Mouse (Mus musculus): ENCODE results near the gene Zbtb41. TPM values are rescaled to one million over a fixed set of nuclear protein-coding genes. Genes with fewer than 3 reads are reported as not detected.
A peak's percentile ranks its signal among the peaks of the same experiment; 100 is the strongest.
"Not testable (repeated sequence)": the region's sequence is repeated elsewhere in the genome, so short reads cannot be mapped to it uniquely, and the experiment has no call there.

Zbtb41 gene
- total RNA-seq (2018; cell fraction: chromatin; rRNA removed) = 10 to 100 TPM in 24 of 26 experiments, 1 to 10 TPM in 2; 7.4 to 29.6 (median 18.9) TPM
- total RNA-seq (2018; cell fraction: cytosol; rRNA removed) = 10 to 100 TPM in 3 of 26 experiments, 1 to 10 TPM in 23; 5.4 to 11.8 (median 7.3) TPM
- 10 to 100 TPM in 15 of 26 experiments, 1 to 10 TPM in 11; 6.7 to 27.2 (median 11.4) TPM for total RNA-seq (2018; cell fraction: nucleus; rRNA removed)
- 4.1 to 6.7 TPM (median 6.1 TPM) in 3 replicates for polyA plus RNA-seq (2018)

DNA sequence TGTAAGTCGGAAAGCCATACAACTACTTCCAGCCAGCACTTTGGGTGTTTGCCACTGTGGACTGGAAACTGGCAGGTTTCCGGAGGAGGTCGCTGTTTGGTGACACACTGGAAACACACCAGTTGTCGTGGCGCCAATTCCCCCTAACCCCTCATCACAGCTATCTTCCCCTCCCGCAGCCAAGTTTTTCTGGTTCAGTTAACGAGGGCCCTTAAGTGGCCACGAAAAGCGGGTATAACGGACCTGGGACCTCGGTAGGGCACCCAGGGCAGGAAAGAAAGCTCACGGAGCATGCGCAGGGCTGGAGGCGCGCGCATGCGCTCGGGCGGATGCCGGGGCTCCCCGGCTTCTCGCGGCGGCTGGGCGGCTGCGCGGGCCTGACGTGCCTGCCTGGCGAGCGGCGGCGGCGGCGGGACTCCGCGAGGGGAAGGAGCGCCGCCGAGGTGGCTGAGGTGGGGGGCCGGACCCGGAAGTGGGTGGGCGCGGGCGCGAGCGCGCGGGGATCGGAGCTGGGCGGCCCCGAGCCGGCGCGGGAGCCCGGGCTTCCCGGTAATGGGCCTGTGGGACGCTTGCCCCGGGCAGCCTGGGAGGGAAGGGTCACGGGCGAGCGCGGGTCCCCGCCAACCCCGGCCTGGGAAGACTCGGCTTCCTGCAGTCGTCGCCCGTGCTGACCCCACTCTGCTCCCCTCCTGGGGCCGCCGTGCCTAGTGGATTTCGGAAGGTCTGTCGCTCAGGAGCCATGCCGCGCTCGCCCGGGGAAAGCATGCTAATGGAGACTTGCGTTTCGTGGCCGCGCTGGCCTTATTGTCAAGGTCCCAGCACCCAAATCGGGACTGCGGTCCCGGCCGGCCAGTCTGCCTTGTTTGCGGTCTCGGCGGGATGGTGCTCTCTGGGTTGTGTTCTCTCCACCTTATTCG is at the start of gene Zbtb41:
Zbtb41 (plus strand) TSS at position 414 of the 917 bp plus-strand sequence.
- WGBS (ENCODE audit: missing documents) = 2% methylated on average over 88 of the region's 88 CpGs
- no peaks in the 10 kb centered on the region for H3K36me3 ChIP-seq (ENCODE audit: inconsistent target)
- H3K79me2 ChIP-seq (ENCODE audit: inconsistent target) = peaks cover 41% of the 10 kb centered on the region
- peak within 1 kb of the TSS; percentile 69 for H3K27ac ChIP-seq
- peak within 1 kb of the TSS; percentile 65 for H3K4me3 ChIP-seq (ENCODE audit: inconsistent target)

DNA sequence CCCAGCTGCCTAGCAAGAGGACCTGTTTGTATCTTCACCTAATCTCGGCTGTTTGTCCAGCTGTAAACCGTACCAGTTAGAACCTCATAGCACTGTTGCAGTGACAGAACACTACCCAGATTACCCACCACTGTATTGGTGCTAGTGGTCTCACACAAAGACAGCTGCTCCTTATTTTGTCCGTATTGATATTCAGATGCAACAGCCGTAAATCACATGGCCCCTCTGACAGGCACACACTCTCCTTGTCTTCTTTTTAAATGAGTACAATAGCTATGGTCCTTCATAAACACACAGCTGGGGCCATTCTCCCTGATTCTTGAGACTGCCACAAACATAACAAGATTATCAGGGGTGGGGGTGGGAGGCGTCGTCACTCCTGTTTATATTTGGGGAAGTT is 46.2 kb upstream of the Zbtb41 start:
- 90% methylated on average over 5 of the region's 6 CpGs for WGBS (ENCODE audit: missing documents)
- Histone ChIP-seq H3K36me3 (ENCODE audit: inconsistent target) (no peaks in the 10 kb centered on the region), H3K27ac (no peak overlapping the region), H3K4me3 (ENCODE audit: inconsistent target) (no peak overlapping the region), H3K79me2 (ENCODE audit: inconsistent target) (no peaks in the 10 kb centered on the region)

DNA sequence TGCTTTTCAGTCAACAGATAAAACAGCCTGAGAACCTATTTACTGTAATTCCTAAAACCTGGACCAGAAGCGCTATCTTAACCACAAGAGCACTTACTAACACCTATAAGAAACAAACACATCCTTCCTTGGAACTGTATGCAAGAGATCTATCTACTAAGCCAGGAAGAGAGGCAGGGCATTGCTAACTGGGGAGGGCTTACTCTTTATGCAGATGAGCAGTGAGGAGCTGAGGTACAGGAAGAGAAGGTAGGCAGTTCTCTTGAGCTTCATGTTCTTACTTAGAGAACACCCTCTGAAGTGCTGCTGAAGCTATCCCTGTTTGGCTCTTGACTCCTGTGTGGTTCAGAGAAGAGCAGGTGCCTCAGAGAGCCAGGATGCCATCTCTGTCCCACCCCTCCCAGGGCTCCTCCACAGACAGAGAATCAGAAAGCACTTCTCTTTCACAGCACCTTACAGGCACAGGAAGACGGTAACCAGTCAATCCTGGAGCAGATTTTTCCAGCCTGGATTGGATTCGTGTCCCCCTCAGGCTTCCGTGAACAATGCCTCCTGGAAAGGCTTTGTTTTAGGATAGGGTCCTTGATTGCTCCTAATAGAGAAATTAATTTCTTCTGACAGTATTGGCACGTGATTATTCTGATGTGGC is 45.3 kb upstream of the Zbtb41 start, which contains the start of gene Crb1:
Crb1 (minus strand) TSS at position 463 of the 649 bp plus-strand sequence.
- Histone ChIP-seq H3K79me2 (ENCODE audit: inconsistent target) (no peaks in the 10 kb centered on the region), H3K36me3 (ENCODE audit: inconsistent target) (no peaks in the 10 kb centered on the region), H3K27ac (no peak within 1 kb of the TSS), H3K4me3 (ENCODE audit: inconsistent target) (no peak within 1 kb of the TSS)
- WGBS (ENCODE audit: missing documents) = 29% methylated on average over 5 of the region's 5 CpGs

DNA sequence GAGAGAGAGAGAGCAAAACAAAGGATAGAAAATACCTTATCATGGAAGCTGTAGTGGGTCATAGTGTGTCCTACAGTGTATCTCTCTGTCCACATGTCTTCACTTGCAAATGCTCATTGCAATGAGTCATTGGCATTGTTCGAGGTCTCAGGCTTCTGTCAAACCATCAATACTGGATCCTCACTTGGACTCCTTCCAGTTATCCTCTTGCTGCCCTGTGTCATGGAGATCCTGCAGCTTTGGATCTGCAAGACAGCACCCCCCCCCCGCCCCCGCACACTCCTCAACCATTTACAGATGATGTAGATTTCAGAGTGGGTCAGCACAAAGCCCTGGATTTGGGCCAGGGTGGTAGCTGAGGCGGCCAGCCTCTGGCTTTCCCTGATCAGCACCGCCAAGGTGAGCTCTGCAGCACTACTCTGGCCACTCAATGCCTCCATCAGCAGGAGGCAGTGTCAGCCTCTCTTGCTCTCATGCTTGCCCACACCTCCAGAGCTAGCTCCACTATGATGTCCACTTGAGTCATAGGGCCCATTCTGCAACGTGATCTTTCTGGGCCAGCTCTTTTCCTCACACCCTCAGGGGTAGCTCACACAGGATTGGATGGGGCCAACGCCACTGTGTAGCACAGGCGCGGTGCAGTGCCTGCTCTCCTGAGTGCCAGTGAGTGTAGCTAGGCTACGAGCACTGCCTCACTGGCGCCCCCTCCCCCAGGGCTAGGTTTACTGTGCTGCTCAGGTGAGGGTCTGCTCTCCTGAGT is 43.0 kb upstream of the Zbtb41 start:
- H3K27ac ChIP-seq = no peak overlapping the region
- no peaks in the 10 kb centered on the region for H3K36me3 ChIP-seq (ENCODE audit: inconsistent target)
- no peak overlapping the region for H3K4me3 ChIP-seq (ENCODE audit: inconsistent target)
- 64% methylated on average over 10 of the region's 11 CpGs for WGBS (ENCODE audit: missing documents)
- H3K79me2 ChIP-seq (ENCODE audit: inconsistent target) = no peaks in the 10 kb centered on the region

DNA sequence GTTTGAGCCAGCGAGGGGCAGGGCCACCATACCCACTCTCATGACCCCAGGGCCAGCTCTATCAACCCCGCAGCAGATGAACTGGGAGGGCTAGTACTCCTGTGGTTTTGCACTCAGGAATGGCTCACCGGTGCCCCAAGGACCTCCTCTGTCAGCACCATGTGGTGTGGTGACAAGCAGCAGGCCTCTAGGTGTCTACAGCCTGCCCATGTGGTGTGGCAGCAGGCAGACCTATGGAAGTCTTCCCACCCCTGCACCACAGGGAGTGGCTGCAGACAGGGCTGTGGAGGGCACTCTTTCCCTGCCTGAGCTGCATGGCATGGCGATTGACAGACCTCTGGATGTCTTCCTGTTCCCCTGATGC is 42.5 kb upstream of the Zbtb41 start:
- H3K4me3 ChIP-seq (ENCODE audit: inconsistent target) = no peak overlapping the region
- H3K79me2 ChIP-seq (ENCODE audit: inconsistent target) = no peaks in the 10 kb centered on the region
- whole genome bisulfite sequencing (ENCODE audit: missing documents) = 58% methylated on average over 4 of the region's 4 CpGs
- H3K27ac ChIP-seq = no peak overlapping the region
- no peaks in the 10 kb centered on the region for H3K36me3 ChIP-seq (ENCODE audit: inconsistent target)

DNA sequence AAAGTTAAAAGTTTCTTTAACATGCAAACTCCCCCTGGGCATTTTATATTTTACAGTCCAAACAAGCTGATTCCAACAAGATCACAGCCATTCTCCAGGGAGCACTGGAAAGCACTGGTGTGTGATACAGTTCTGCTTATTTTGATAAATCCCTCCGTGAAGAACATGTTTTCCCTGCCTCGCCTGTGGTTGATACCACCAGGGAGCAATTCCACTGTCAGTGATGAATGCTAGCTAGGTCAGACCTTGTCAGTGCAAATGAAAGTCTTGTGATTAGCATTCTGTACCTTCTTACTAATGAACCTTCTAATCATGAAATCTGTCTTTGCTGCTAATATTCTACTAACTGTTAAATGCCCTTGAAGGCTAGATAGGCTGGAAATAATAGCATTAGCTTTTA is 30.3 kb upstream of the Zbtb41 start:
- WGBS (ENCODE audit: missing documents) = 88% methylated on average over 2 of the region's 2 CpGs

DNA sequence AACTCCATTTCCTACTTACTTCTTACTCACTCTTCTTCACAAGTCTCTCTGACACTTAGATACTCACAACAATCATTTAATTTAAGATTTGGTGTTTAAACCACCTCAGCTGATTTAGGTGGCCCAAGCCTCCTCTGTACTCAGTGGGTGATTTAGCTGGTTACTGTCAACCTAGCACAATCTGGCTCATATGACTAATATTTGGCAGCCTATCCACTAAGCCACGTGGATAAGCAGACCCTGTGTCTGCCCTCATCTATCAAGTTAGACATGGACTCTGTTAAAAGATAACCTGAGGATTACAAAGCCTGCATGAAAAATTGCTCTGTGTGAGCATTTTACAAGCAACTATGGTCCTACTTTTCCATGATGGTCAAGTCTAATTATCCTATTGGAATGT is 25.5 kb upstream of the Zbtb41 start:
- no peak overlapping the region for H3K4me3 ChIP-seq (ENCODE audit: inconsistent target)
- 42% methylated on average over 1 of the region's 1 CpGs for WGBS (ENCODE audit: missing documents)

More for the DNA sequence above, 30.3 kb upstream of the Zbtb41 start:
- no peak overlapping the region for H3K4me3 ChIP-seq (ENCODE audit: inconsistent target)
- no peak overlapping the region for H3K27ac ChIP-seq
- no peaks in the 10 kb centered on the region for H3K79me2 ChIP-seq (ENCODE audit: inconsistent target)
- H3K36me3 ChIP-seq (ENCODE audit: inconsistent target) = no peaks in the 10 kb centered on the region

DNA sequence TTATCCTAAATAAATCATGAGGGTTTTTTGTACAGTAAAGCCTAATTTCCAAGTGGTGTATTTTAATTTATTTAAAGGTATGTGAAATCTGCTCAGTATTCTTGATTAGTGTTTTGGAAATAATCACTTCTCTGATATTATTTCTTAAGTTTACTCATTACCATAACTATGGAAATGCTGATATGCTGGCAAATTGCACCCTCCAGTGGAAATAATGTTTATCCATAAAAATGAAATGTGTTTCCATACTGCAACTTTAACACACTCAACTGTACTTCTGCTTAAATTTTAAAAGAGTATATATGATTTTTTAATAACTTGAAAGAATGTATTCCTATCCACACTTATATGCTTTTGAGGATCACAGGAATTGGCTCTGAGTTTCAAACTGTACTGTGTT is 16.3 kb upstream of the Zbtb41 start:
- Histone ChIP-seq H3K79me2 (ENCODE audit: inconsistent target) (no peaks in the 10 kb centered on the region), H3K36me3 (ENCODE audit: inconsistent target) (no peaks in the 10 kb centered on the region), H3K4me3 (ENCODE audit: inconsistent target) (no peak overlapping the region), H3K27ac (no peak overlapping the region)

More for the DNA sequence above, 25.5 kb upstream of the Zbtb41 start:
- Histone ChIP-seq H3K79me2 (ENCODE audit: inconsistent target) (no peaks in the 10 kb centered on the region), H3K27ac (no peak overlapping the region), H3K36me3 (ENCODE audit: inconsistent target) (no peaks in the 10 kb centered on the region)

DNA sequence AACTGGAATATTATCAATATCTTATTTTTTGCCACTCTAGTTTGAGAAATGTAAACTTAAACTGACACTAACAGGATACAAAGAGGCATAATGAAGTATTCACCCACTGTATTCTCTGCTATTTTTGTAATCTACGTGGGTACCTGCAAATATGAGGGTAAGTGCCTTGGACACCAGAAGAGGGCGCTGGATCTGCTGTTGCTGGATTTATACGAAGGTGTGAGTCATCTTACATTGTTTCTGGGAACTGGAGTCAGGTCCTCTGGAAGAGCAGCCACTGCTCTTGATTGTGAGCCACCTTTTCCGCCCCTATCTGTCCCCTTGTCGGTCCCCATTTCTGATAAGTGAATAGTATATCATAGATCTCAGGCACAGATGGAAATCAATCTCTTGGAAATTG is 14.4 kb upstream of the Zbtb41 start:
- Histone ChIP-seq H3K4me3 (ENCODE audit: inconsistent target) (no peak overlapping the region), H3K36me3 (ENCODE audit: inconsistent target) (no peaks in the 10 kb centered on the region), H3K79me2 (ENCODE audit: inconsistent target) (no peaks in the 10 kb centered on the region), H3K27ac (no peak overlapping the region)
- WGBS (ENCODE audit: missing documents) = 63% methylated on average over 5 of the region's 5 CpGs

DNA sequence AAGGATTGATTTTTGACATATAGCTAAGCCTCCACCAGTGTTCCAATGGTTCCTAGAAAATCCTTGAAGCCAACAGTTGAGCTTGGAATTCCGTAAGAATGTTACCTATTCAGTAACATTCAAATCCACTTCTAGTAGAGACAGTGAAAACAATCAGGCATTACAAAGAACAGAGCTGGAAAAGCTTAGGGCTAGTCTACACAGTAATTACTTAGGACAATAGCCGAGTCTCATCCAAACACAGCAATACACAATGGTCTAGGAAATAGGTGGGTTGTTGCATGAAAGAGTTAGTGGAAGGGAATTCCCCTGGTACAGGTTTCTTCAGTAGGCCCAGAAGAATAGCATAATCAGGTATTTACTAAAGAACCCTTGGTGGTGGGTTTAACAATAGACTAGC is 9.7 kb upstream of the Zbtb41 start:
- H3K27ac ChIP-seq; H3K36me3 ChIP-seq (ENCODE audit: inconsistent target); H3K4me3 ChIP-seq (ENCODE audit: inconsistent target); H3K79me2 ChIP-seq (ENCODE audit: inconsistent target): not testable (repeated sequence)
- 96% methylated on average over 2 of the region's 2 CpGs for WGBS (ENCODE audit: missing documents)

DNA sequence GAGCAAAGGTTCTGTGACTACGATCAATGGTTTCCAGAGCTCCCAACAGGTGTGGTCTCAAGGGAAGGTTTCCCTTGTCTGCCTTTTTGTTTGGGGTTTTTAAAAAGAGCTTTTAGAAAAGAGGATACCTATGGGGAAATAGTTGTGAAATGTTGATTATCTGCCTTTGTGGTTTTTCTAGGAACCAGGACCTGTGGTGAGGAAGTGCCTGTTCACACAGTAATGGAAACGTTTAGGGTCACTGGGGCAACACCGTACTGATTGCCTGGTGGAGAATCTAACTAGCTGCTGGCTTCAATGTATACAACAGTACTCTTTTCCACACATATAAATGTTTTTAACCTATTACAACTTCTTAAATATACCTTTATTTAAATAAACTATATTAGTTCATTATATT is 8.6 kb upstream of the Zbtb41 start:
- 24% methylated on average over 3 of the region's 3 CpGs for WGBS (ENCODE audit: missing documents)
- Histone ChIP-seq H3K4me3 (ENCODE audit: inconsistent target) (no peak overlapping the region), H3K27ac (no peak overlapping the region), H3K36me3 (ENCODE audit: inconsistent target) (no peaks in the 10 kb centered on the region), H3K79me2 (ENCODE audit: inconsistent target) (no peaks in the 10 kb centered on the region)

DNA sequence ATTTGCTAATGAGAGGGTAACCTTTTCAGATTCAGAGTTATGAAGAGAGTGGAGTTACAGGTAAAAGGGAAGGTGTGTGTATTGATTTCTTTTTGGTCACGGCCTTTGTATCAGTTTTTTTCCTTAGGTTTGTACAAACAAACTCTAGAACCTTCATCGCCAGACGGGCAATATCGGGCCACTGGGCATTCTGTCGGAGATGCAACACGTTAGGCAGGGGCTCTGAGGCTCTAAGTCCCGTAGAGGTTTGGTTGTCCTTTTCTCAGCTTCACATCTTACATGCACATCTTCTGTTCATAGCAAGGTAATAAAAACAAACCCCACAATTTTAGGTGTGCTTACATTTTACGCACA is 590 bp upstream of the Zbtb41 start:
- H3K36me3 ChIP-seq (ENCODE audit: inconsistent target) = no peaks in the 10 kb centered on the region
- H3K79me2 ChIP-seq (ENCODE audit: inconsistent target) = peaks cover 35% of the 10 kb centered on the region
- peak overlapping the region; percentile 61 for H3K4me3 ChIP-seq (ENCODE audit: inconsistent target)
- H3K27ac ChIP-seq = peak overlapping the region; percentile 69
- 6% methylated on average over 8 of the region's 8 CpGs for WGBS (ENCODE audit: missing documents)

DNA sequence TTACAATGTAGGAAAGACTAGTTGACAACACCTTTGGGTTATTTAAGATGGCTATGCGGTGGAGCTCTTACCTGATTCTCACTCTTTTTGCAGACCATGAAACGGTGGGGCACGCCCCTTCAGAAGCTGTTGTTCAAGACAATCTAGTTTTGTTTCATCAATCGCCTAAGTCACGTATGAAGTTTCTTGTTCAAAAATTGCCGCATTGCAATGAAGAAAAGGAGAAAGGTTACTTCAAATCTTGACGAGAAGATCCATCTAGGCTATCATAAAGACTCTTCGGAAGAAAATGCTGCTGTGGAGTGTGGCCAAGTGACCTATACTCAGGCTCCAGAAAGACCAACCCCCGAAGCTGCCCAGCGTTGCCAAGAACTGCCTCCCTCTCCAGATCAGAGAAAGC is 853 bp downstream of the Zbtb41 start:
- H3K79me2 ChIP-seq (ENCODE audit: inconsistent target) = peaks cover 50% of the 10 kb centered on the region
- peak overlapping the region; percentile 65 for H3K4me3 ChIP-seq (ENCODE audit: inconsistent target)
- no peaks in the 10 kb centered on the region for H3K36me3 ChIP-seq (ENCODE audit: inconsistent target)
- WGBS (ENCODE audit: missing documents) = 42% methylated on average over 10 of the region's 10 CpGs
- H3K27ac ChIP-seq = no peak overlapping the region

DNA sequence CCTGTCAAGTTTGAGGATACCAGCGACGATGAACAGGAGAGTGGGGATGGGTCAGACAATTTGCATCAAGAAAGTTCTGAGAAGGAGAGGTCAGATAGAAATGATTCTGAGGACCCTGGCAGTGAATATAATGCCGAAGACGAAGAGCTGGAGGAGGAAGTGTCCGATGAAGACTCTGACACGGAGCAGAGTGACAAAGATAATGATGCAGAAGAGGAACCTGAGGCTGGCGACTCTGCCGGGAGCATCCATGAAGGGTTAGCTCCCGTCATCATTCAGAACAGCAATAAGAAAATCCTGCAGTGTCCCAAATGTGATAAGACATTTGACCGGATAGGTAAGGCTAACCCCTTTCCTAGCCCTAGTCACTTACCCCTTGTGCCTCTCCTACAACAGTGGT is 1.8 kb downstream of the Zbtb41 start:
- H3K4me3 ChIP-seq (ENCODE audit: inconsistent target) = no peak overlapping the region
- H3K36me3 ChIP-seq (ENCODE audit: inconsistent target) = no peaks in the 10 kb centered on the region; the same call in 1 of the 2 replicates
- peaks cover 53% of the 10 kb centered on the region for H3K79me2 ChIP-seq (ENCODE audit: inconsistent target)
- WGBS (ENCODE audit: missing documents) = 55% methylated on average over 10 of the region's 10 CpGs
- no peak overlapping the region for H3K27ac ChIP-seq
